Mouse (Mus musculus) retina, postnatal 1 day (tissue): Measurements from ENCODE around the gene Tenm2.
A peak's percentile ranks its signal among the peaks of the same experiment; 100 is the strongest.

Experiments
- DNase-seq: peaks from one replicate; pipeline ENCODE4 v3.0.0-alpha.2; 2012

Tenm2 gene

GRCm38 (mm10) chr11:37235914-37236600 lies at the start of gene Tenm2:
Gene Tenm2, minus strand, starts transcription at chr11:37235964.
- DNase-seq, result peak; percentile 91

- no peak for DNase-seq
These were observed 49.4 kb upstream of the Tenm2 start for GRCm38 (mm10) chr11:37285186-37285585.

GRCm38 (mm10) chr11:37248796-37249195 lies 13.0 kb upstream of the Tenm2 start:
- no peak for DNase-seq

- no peak for DNase-seq
These were observed 1.4 kb upstream of the Tenm2 start for GRCm38 (mm10) chr11:37237096-37237725.

GRCm38 (mm10) chr11:37236601-37237083 lies 878 bp upstream of the Tenm2 start:
- DNase-seq, result peak; percentile 72

- no peak for DNase-seq
These were observed 556 bp downstream of the Tenm2 start for GRCm38 (mm10) chr11:37235021-37235795.

- no peak for DNase-seq
These were observed 8.4 kb downstream of the Tenm2 start for GRCm38 (mm10) chr11:37227404-37227803.

GRCm38 (mm10) chr11:37226943-37227342 lies 8.8 kb downstream of the Tenm2 start:
- DNase-seq, result no peak

- no peak for DNase-seq
These were observed 13.0 kb downstream of the Tenm2 start for GRCm38 (mm10) chr11:37222737-37223136.

- DNase-seq, result no peak
These were observed 13.7 kb downstream of the Tenm2 start for GRCm38 (mm10) chr11:37222056-37222455.

- no peak for DNase-seq
These were observed 14.8 kb downstream of the Tenm2 start for GRCm38 (mm10) chr11:37220921-37221320.

- peak; percentile 78 for DNase-seq
These were observed 49.6 kb downstream of the Tenm2 start for GRCm38 (mm10) chr11:37186132-37186531.

GRCm38 (mm10) chr11:37177426-37177825 lies 58.3 kb downstream of the Tenm2 start:
- DNase-seq, result no peak

GRCm38 (mm10) chr11:37153933-37154880 lies 81.6 kb downstream of the Tenm2 start:
- DNase-seq, result peak; percentile 64

GRCm38 (mm10) chr11:37153382-37153781 lies 82.4 kb downstream of the Tenm2 start:
- no peak for DNase-seq

- no peak for DNase-seq
These were observed 85.8 kb downstream of the Tenm2 start for GRCm38 (mm10) chr11:37150011-37150410.

GRCm38 (mm10) chr11:37143996-37144395 lies 91.8 kb downstream of the Tenm2 start:
- no peak for DNase-seq

GRCm38 (mm10) chr11:37143478-37143877 lies 92.3 kb downstream of the Tenm2 start:
- DNase-seq, result no peak

- DNase-seq, result peak; percentile 5
These were observed 106.9 kb downstream of the Tenm2 start for GRCm38 (mm10) chr11:37128893-37129292.

GRCm38 (mm10) chr11:37118058-37118457 lies 117.7 kb downstream of the Tenm2 start:
- DNase-seq, result no peak

GRCm38 (mm10) chr11:37115188-37115587 lies 120.6 kb downstream of the Tenm2 start:
- DNase-seq, result no peak

- DNase-seq, result peak; percentile 49
These were observed 128.7 kb downstream of the Tenm2 start for GRCm38 (mm10) chr11:37107069-37107468.
